Mouse (Mus musculus) intestine, embryonic 15.5 days (tissue): Measurements from ENCODE around the gene Otos. TPM values are rescaled to one million over a fixed set of nuclear protein-coding genes. Genes with fewer than 3 reads are reported as not detected.

Source experiments
- ATAC-seq: fragments of 200-750 bp; cut with Nextera tagmentation; 2 replicates; pipeline ENCODE4 v1.8.0; 2017; ENCODE audit warnings: moderate TSS enrichment, moderate library complexity
- H3K27ac ChIP-seq: fragments of 300-500 bp; sonication (generic); 2 replicates; pipeline ENCODE4 v1.5.1; 2015; ENCODE audit warnings: mild to moderate bottlenecking, inconsistent platforms
- H3K27me3 ChIP-seq: fragments of 300-500 bp; sonication (generic); replicated peaks from 2 replicates; pipeline ENCODE4 v1.6.1; 2015; ENCODE audit warnings: inconsistent platforms
- H3K36me3 ChIP-seq: fragments of 300-500 bp; sonication (generic); 2 replicates; pipeline ENCODE4 v1.6.1; 2015; ENCODE audit warnings: inconsistent platforms
- H3K4me1 ChIP-seq: fragments of 300-500 bp; sonication (generic); replicated peaks from 2 replicates; pipeline ENCODE4 v1.6.1; 2015; ENCODE audit warnings: inconsistent platforms
- H3K4me2 ChIP-seq: fragments of 300-500 bp; sonication (generic); replicated peaks from 2 replicates; pipeline ENCODE4 v1.6.1; 2015; ENCODE audit warnings: mild to moderate bottlenecking, inconsistent platforms
- H3K4me3 ChIP-seq: fragments of 300-500 bp; sonication (generic); replicated peaks from 2 replicates; pipeline ENCODE4 v1.5.1; 2015; ENCODE audit warnings: inconsistent platforms
- H3K9ac ChIP-seq: fragments of 300-500 bp; sonication (generic); 2 replicates; pipeline ENCODE4 v1.6.1; 2015; ENCODE audit warnings: inconsistent platforms
- H3K9me3 ChIP-seq: fragments of 300-500 bp; sonication (generic); 2 replicates; pipeline ENCODE4 v1.6.1; 2016; ENCODE audit warnings: inconsistent platforms
- WGBS: fragments of 180-500 bp; shearing (Covaris S2); methylation state at CpG from one replicate; pipeline ENCODE4 v1.1.7; 2015; 5-methylcytosine and 5-hydroxymethylcytosine counted together
- polyA plus RNA-seq: library from polyadenylated mRNA; unstranded; fragments of >200 nt; fragmentation: Nextera tagmentation; extraction: Ambion mirVana; gene quantifications from 2 replicates; pipeline ENCODE4 v1.2.1, GENCODE M21; 2015

Otos gene
- polyA plus RNA-seq, 1 experiment from 2014 or later: 0.15 TPM

- Histone ChIP-seq H3K36me3 (0 out of 2 replicates have a peak, but pooled peaks cover 4% of the 10 kb centered on the region), H3K4me1 (peaks cover 17% of the 10 kb centered on the region), H3K4me2 (no peak overlapping the region), H3K27ac (no peak overlapping the region), H3K9ac (no peak overlapping the region), H3K9me3 (no peaks in the 10 kb centered on the region), H3K27me3 (no peaks in the 10 kb centered on the region), H3K4me3 (no peak overlapping the region)
- 74% methylated on average over 4 of the region's 4 CpGs for WGBS
- ATAC-seq: no peak
Observed at GRCm38 (mm10) chr1:92643691-92644090, 5.0 kb downstream of the Otos start.

GRCm38 (mm10) chr1:92641514-92642272, 6.9 kb downstream of the Otos start, which contains the start of gene Cops9:
Cops9 (minus strand) TSS chr1:92641985.
- H3K36me3 ChIP-seq: peaks cover 11% of the 10 kb centered on the region
- peak within 1 kb of the TSS; percentile 96 for H3K9ac ChIP-seq
- 1% methylated on average over 50 of the region's 50 CpGs for WGBS
- no peaks in the 10 kb centered on the region for H3K27me3 ChIP-seq
- peak; percentile 96 for ATAC-seq
- peak within 1 kb of the TSS; percentile 71 for H3K27ac ChIP-seq
- peak within 1 kb of the TSS; percentile 86 for H3K4me2 ChIP-seq
- H3K4me1 ChIP-seq: peaks cover 17% of the 10 kb centered on the region
- H3K4me3 ChIP-seq: peak within 1 kb of the TSS; percentile 97
- H3K9me3 ChIP-seq: no peaks in the 10 kb centered on the region

- no peak for ATAC-seq
- Histone ChIP-seq H3K9me3 (no peaks in the 10 kb centered on the region), H3K4me1 (peaks cover 17% of the 10 kb centered on the region), H3K4me3 (no peak overlapping the region; the same call in 1 of the 2 replicates), H3K36me3 (peaks cover 19% of the 10 kb centered on the region), H3K9ac (no peak overlapping the region), H3K4me2 (peak overlapping the region; percentile 86), H3K27ac (no peak overlapping the region), H3K27me3 (no peaks in the 10 kb centered on the region)
- WGBS: 81% methylated on average over 6 of the region's 6 CpGs
Observed at GRCm38 (mm10) chr1:92640393-92640792, 8.2 kb downstream of the Otos start.

- no peak overlapping the region for H3K27ac ChIP-seq
- H3K4me2 ChIP-seq: no peak overlapping the region
- H3K4me3 ChIP-seq: no peak overlapping the region
- H3K27me3 ChIP-seq: no peaks in the 10 kb centered on the region
- WGBS: 93% methylated on average over 4 of the region's 4 CpGs
- H3K36me3 ChIP-seq: peaks cover 19% of the 10 kb centered on the region
- peaks cover 17% of the 10 kb centered on the region for H3K4me1 ChIP-seq
- no peak for ATAC-seq
- no peaks in the 10 kb centered on the region for H3K9me3 ChIP-seq
- no peak overlapping the region for H3K9ac ChIP-seq
Observed at GRCm38 (mm10) chr1:92638736-92639135, 9.9 kb downstream of the Otos start.

- H3K4me1 ChIP-seq: peaks cover 17% of the 10 kb centered on the region
- WGBS: 79% methylated on average over 3 of the region's 3 CpGs
- no peak overlapping the region for H3K4me2 ChIP-seq
- H3K9ac ChIP-seq: no peak overlapping the region
- no peaks in the 10 kb centered on the region for H3K9me3 ChIP-seq
- H3K27me3 ChIP-seq: no peaks in the 10 kb centered on the region
- no peak overlapping the region for H3K27ac ChIP-seq
- H3K4me3 ChIP-seq: no peak overlapping the region
- H3K36me3 ChIP-seq: peaks cover 19% of the 10 kb centered on the region
- no peak for ATAC-seq
Observed at GRCm38 (mm10) chr1:92638181-92638580, 10.5 kb downstream of the Otos start.

- H3K9me3 ChIP-seq: no peaks in the 10 kb centered on the region
- ATAC-seq: no peak
- no peak overlapping the region for H3K4me3 ChIP-seq
- H3K4me2 ChIP-seq: no peak overlapping the region
- no peak overlapping the region for H3K27ac ChIP-seq
- WGBS: 88% methylated on average over 15 of the region's 15 CpGs
- no peaks in the 10 kb centered on the region for H3K27me3 ChIP-seq
- peaks cover 17% of the 10 kb centered on the region for H3K4me1 ChIP-seq
- H3K9ac ChIP-seq: no peak overlapping the region
- peaks cover 19% of the 10 kb centered on the region for H3K36me3 ChIP-seq
Observed at GRCm38 (mm10) chr1:92637501-92638172, 11.0 kb downstream of the Otos start.

- H3K27me3 ChIP-seq: no peaks in the 10 kb centered on the region
Observed at GRCm38 (mm10) chr1:92636676-92637075, 12.0 kb downstream of the Otos start.

GRCm38 (mm10) chr1:92636015-92636414, 12.6 kb downstream of the Otos start:
- Histone ChIP-seq H3K4me3 (no peak overlapping the region), H3K9ac (no peak overlapping the region), H3K4me1 (peaks cover 10% of the 10 kb centered on the region), H3K9me3 (no peaks in the 10 kb centered on the region), H3K4me2 (no peak overlapping the region), H3K27ac (no peak overlapping the region), H3K27me3 (no peaks in the 10 kb centered on the region), H3K36me3 (peaks cover 19% of the 10 kb centered on the region)
- 88% methylated on average over 8 of the region's 8 CpGs for WGBS
- no peak for ATAC-seq

More at GRCm38 (mm10) chr1:92636676-92637075, 12.0 kb downstream of the Otos start:
- 93% methylated on average over 11 of the region's 11 CpGs for WGBS
- H3K9ac ChIP-seq: no peak overlapping the region
- H3K27ac ChIP-seq: no peak overlapping the region
- no peak overlapping the region for H3K4me2 ChIP-seq
- ATAC-seq: no peak
- no peak overlapping the region for H3K4me3 ChIP-seq
- no peaks in the 10 kb centered on the region for H3K9me3 ChIP-seq
- peaks cover 12% of the 10 kb centered on the region for H3K4me1 ChIP-seq
- H3K36me3 ChIP-seq: peaks cover 19% of the 10 kb centered on the region

GRCm38 (mm10) chr1:92634976-92635599, 13.6 kb downstream of the Otos start:
- no peaks in the 10 kb centered on the region for H3K27me3 ChIP-seq
- H3K36me3 ChIP-seq: peaks cover 19% of the 10 kb centered on the region
- H3K4me3 ChIP-seq: no peak overlapping the region
- peaks cover 1% of the 10 kb centered on the region for H3K4me1 ChIP-seq
- ATAC-seq: peak; percentile 34; the same call in 1 of the 2 replicates
- WGBS: 73% methylated on average over 4 of the region's 4 CpGs
- no peak overlapping the region for H3K9ac ChIP-seq
- no peaks in the 10 kb centered on the region for H3K9me3 ChIP-seq
- no peak overlapping the region for H3K27ac ChIP-seq
- no peak overlapping the region for H3K4me2 ChIP-seq

GRCm38 (mm10) chr1:92634569-92634968, 14.1 kb downstream of the Otos start:
- WGBS: 64% methylated on average over 1 of the region's 1 CpGs
- H3K27me3 ChIP-seq: no peaks in the 10 kb centered on the region
- no peak overlapping the region for H3K4me3 ChIP-seq
- H3K36me3 ChIP-seq: peaks cover 19% of the 10 kb centered on the region
- no peaks in the 10 kb centered on the region for H3K4me1 ChIP-seq
- H3K9me3 ChIP-seq: no peaks in the 10 kb centered on the region
- no peak overlapping the region for H3K9ac ChIP-seq
- no peak overlapping the region for H3K27ac ChIP-seq
- no peak overlapping the region for H3K4me2 ChIP-seq
- no peak for ATAC-seq

- H3K9ac ChIP-seq: no peak overlapping the region
- H3K4me1 ChIP-seq: no peaks in the 10 kb centered on the region
- no peak overlapping the region for H3K27ac ChIP-seq
- 79% methylated on average over 8 of the region's 8 CpGs for WGBS
- no peak for ATAC-seq
- peaks cover 16% of the 10 kb centered on the region for H3K36me3 ChIP-seq
- H3K27me3 ChIP-seq: no peaks in the 10 kb centered on the region
- no peak overlapping the region for H3K4me3 ChIP-seq
- H3K9me3 ChIP-seq: no peaks in the 10 kb centered on the region
- no peak overlapping the region for H3K4me2 ChIP-seq
Observed at GRCm38 (mm10) chr1:92633726-92634125, 14.9 kb downstream of the Otos start.

GRCm38 (mm10) chr1:92632948-92633347, 15.7 kb downstream of the Otos start:
- WGBS: 63% methylated on average over 6 of the region's 6 CpGs
- no peak for ATAC-seq
- Histone ChIP-seq H3K9ac (no peak overlapping the region), H3K4me3 (no peak overlapping the region), H3K36me3 (peaks cover 14% of the 10 kb centered on the region), H3K27me3 (no peaks in the 10 kb centered on the region), H3K4me1 (no peaks in the 10 kb centered on the region), H3K9me3 (no peaks in the 10 kb centered on the region), H3K4me2 (no peak overlapping the region), H3K27ac (no peak overlapping the region)
